ENCODE assay signal across 9 mouse cellular contexts in genomic region chr12:111769816-111770577, GRCm38 (mm10). TPM values are rescaled to one million over a fixed set of nuclear protein-coding genes. Genes with fewer than 3 reads are reported as not detected.
DNase-seq lines count a peak whose midpoint lies in the region; ATAC-seq and TF ChIP-seq lines count a peak whose summit lies in the region.
"Had no signal": no experiment of that assay in that cellular context is flagged by ENCODE, and none has a peak within 500 bp of the region (broad histone marks: within the 10 kb centered on the region; RNA-seq: fewer than 3 reads in every experiment).

No protein-coding gene starts in this region.

- peaks cover 31% of the 10 kb centered on the region for H3K36me3 ChIP-seq in forebrain, embryonic 13.5 days (ENCODE audit: poor library complexity, severe bottlenecking)
- H3K36me3 ChIP-seq in forebrain, embryonic 10.5 days (replicated peaks) = peaks cover 64% of the 10 kb centered on the region
- peaks cover 26% of the 10 kb centered on the region for H3K36me3 ChIP-seq in kidney, postnatal 0 days (ENCODE audit: insufficient read depth, low read length)
- peaks cover 31% of the 10 kb centered on the region for H3K36me3 ChIP-seq in forebrain, embryonic 14.5 days (ENCODE audit: control insufficient read depth, insufficient read depth, low read length)
- H3K36me3 ChIP-seq in midbrain, embryonic 13.5 days = peaks cover 31% of the 10 kb centered on the region
- peaks cover 18% of the 10 kb centered on the region for H3K36me3 ChIP-seq in thymus, adult 2 months (ENCODE audit: control insufficient read depth, insufficient read depth, low read length)

- H3K4me1 ChIP-seq in forebrain, embryonic 13.5 days = peaks cover 35% of the 10 kb centered on the region
- peaks cover 43% of the 10 kb centered on the region for H3K4me1 ChIP-seq in forebrain, embryonic 10.5 days
- H3K4me1 ChIP-seq in kidney, postnatal 0 days (replicated peaks; ENCODE audit: insufficient read depth, low read length) = peaks cover 19% of the 10 kb centered on the region; the same call in 1 of the 2 replicates
- H3K4me1 ChIP-seq in forebrain, embryonic 14.5 days (ENCODE audit: control insufficient read depth, insufficient read depth, low read length) = peaks cover 21% of the 10 kb centered on the region
- H3K4me1 ChIP-seq in midbrain, embryonic 13.5 days (replicated peaks) = peaks cover 48% of the 10 kb centered on the region
- H3K4me1 ChIP-seq in thymus, adult 2 months (replicated peaks; ENCODE audit: control insufficient read depth, insufficient read depth, low read length) = peaks cover 12% of the 10 kb centered on the region

- no peak for ATAC-seq in forebrain, embryonic 13.5 days
- ATAC-seq in kidney, postnatal 0 days (replicated peaks; ENCODE audit: low FRiP score, low read depth) = no peak
- ATAC-seq in forebrain, embryonic 14.5 days = 0 out of 2 replicates have a peak, but pooled peaks have one; percentile 18
- no peak for ATAC-seq in midbrain, embryonic 13.5 days

- DNase-seq in forebrain, embryonic 10.5 days (ENCODE audit: extremely low spot score, low spot score) = no peak
- peak; percentile 40 for DNase-seq in kidney, postnatal 0 days (ENCODE audit: low spot score)
- no peak for DNase-seq in kidney, postnatal 36 days
- peak; percentile 13 for DNase-seq in forebrain, embryonic 14.5 days (ENCODE audit: low spot score)
- no peak for DNase-seq in cerebellum, adult 8-10 months
- no peak for DNase-seq in thymus, adult 2 months
- DNase-seq: thymus, adult 18-20 months had no signal

- WGBS in forebrain, embryonic 13.5 days = 66% methylated on average over 7 of the region's 9 CpGs
- 82% methylated on average over 8 of the region's 9 CpGs for WGBS in forebrain, embryonic 10.5 days
- whole genome bisulfite sequencing in kidney, postnatal 0 days = 47% methylated on average over 9 of the region's 9 CpGs
- 67% methylated on average over 8 of the region's 9 CpGs for WGBS in forebrain, embryonic 14.5 days
- 64% methylated on average over 8 of the region's 9 CpGs for WGBS in midbrain, embryonic 13.5 days
- 89% methylated on average over 8 of the region's 9 CpGs for WGBS in thymus, adult 2 months

- H3K9me3 ChIP-seq in forebrain, embryonic 13.5 days (replicated peaks) = no peaks in the 10 kb centered on the region
- no peaks in the 10 kb centered on the region for H3K9me3 ChIP-seq in forebrain, embryonic 10.5 days
- H3K9me3 ChIP-seq in kidney, postnatal 0 days (replicated peaks; ENCODE audit: low read length) = no peaks in the 10 kb centered on the region
- no peaks in the 10 kb centered on the region for H3K9me3 ChIP-seq in forebrain, embryonic 14.5 days (replicated peaks; ENCODE audit: control insufficient read depth, low read length)
- H3K9me3 ChIP-seq in midbrain, embryonic 13.5 days = no peaks in the 10 kb centered on the region

- no peak for TF ChIP-seq POLR2A in thymus, adult 2 months (IDR thresholded peaks at IDR 0.05; ENCODE audit: control insufficient read depth, extremely low read depth, insufficient read depth, low read length, poor library complexity)

- peak overlapping the region; percentile 79 for H3K27ac ChIP-seq in forebrain, embryonic 13.5 days
- H3K27ac ChIP-seq in forebrain, embryonic 10.5 days = no peak overlapping the region
- peak overlapping the region; percentile 50; the same call in 1 of the 2 replicates for H3K27ac ChIP-seq in kidney, postnatal 0 days
- peak overlapping the region; percentile 76 for H3K27ac ChIP-seq in forebrain, embryonic 14.5 days (ENCODE audit: low read depth, low read length)
- peak overlapping the region; percentile 60 for H3K27ac ChIP-seq in midbrain, embryonic 13.5 days
- H3K27ac ChIP-seq in thymus, adult 2 months (ENCODE audit: control insufficient read depth, insufficient read depth, low read length) = no peak overlapping the region

- no peak for TF ChIP-seq CTCF in kidney, postnatal 0 days (IDR thresholded peaks at IDR 0.05; ENCODE audit: low read depth)
- no peak for TF ChIP-seq CTCF in thymus, adult 2 months (IDR thresholded peaks at IDR 0.05; ENCODE audit: borderline replicate concordance, control insufficient read depth, extremely low read depth, insufficient read depth, low read length, poor library complexity)

- H3K4me2 ChIP-seq in forebrain, embryonic 13.5 days = 0 out of 2 replicates have a peak overlapping the region, but pooled peaks have one; percentile 18
- H3K4me2 ChIP-seq in kidney, postnatal 0 days (ENCODE audit: low read length) = no peak overlapping the region
- H3K4me2 ChIP-seq in forebrain, embryonic 14.5 days (ENCODE audit: low read length) = no peak overlapping the region
- H3K4me2 ChIP-seq in midbrain, embryonic 13.5 days (replicated peaks) = peak overlapping the region; percentile 2; the same call in 1 of the 2 replicates

- no peak overlapping the region for H3K9ac ChIP-seq in forebrain, embryonic 13.5 days
- no peak overlapping the region for H3K9ac ChIP-seq in kidney, postnatal 0 days (ENCODE audit: low read depth, low read length)
- peak overlapping the region; percentile 13; the same call in 1 of the 2 replicates for H3K9ac ChIP-seq in forebrain, embryonic 14.5 days (ENCODE audit: low read length)
- H3K9ac ChIP-seq in midbrain, embryonic 13.5 days (replicated peaks) = no peak overlapping the region; the same call in 1 of the 2 replicates

- H3K27me3 ChIP-seq in forebrain, embryonic 13.5 days = no peaks in the 10 kb centered on the region
- no peaks in the 10 kb centered on the region for H3K27me3 ChIP-seq in forebrain, embryonic 10.5 days (ENCODE audit: poor library complexity, severe bottlenecking)
- no peaks in the 10 kb centered on the region for H3K27me3 ChIP-seq in kidney, postnatal 0 days (ENCODE audit: insufficient read depth, low read length)
- H3K27me3 ChIP-seq in forebrain, embryonic 14.5 days (replicated peaks; ENCODE audit: control insufficient read depth, insufficient read depth, low read length) = no peaks in the 10 kb centered on the region
- H3K27me3 ChIP-seq in midbrain, embryonic 13.5 days = no peaks in the 10 kb centered on the region
- no peaks in the 10 kb centered on the region for H3K27me3 ChIP-seq in thymus, adult 2 months (ENCODE audit: control insufficient read depth, insufficient read depth, low read length)

- no peak overlapping the region for H3K4me3 ChIP-seq in forebrain, embryonic 13.5 days
- no peak overlapping the region for H3K4me3 ChIP-seq in forebrain, embryonic 10.5 days
- no peak overlapping the region for H3K4me3 ChIP-seq in kidney, postnatal 0 days (replicated peaks; ENCODE audit: low read depth, low read length)
- no peak overlapping the region for H3K4me3 ChIP-seq in forebrain, embryonic 14.5 days (ENCODE audit: low read depth, low read length)
- no peak overlapping the region for H3K4me3 ChIP-seq in midbrain, embryonic 13.5 days (replicated peaks)
- H3K4me3 ChIP-seq in thymus, adult 2 months (ENCODE audit: control insufficient read depth, insufficient read depth, low read length) = no peak overlapping the region

RNA-seq across cellular contexts. Expression of gene Klc1, which starts 11.3 kb away (rescaled TPM):
- 319 and 339 TPM in 2 replicates for polyA plus RNA-seq in forebrain, embryonic 13.5 days (2015; fragmentation: Nextera tagmentation; extraction: Ambion mirVana)
- polyA plus RNA-seq in forebrain, embryonic 10.5 days (2016; fragmentation: Nextera tagmentation; extraction: Ambion mirVana) = 137 and 141 TPM in 2 replicates
- polyA plus RNA-seq in kidney, postnatal 0 days (2015; fragmentation: Nextera tagmentation; extraction: Ambion mirVana) = 52.6 and 61.3 TPM in 2 replicates
- polyA plus RNA-seq in forebrain, embryonic 14.5 days (2014; fragmentation: Nextera tagmentation; extraction: Ambion mirVana) = 391 and 464 TPM in 2 replicates
- 545 and 546 TPM in 2 replicates for polyA plus RNA-seq in midbrain, embryonic 13.5 days (2015; fragmentation: Nextera tagmentation; extraction: Ambion mirVana)
- 79.5 and 85.0 TPM in 2 replicates for polyA plus RNA-seq in thymus, adult 2 months (2012; rRNA removed)

RNA-seq across cellular contexts. Expression of gene Xrcc3, which starts 43.7 kb away (rescaled TPM):
- polyA plus RNA-seq in forebrain, embryonic 13.5 days (2015; fragmentation: Nextera tagmentation; extraction: Ambion mirVana) = 5.5 and 6.6 TPM in 2 replicates
- polyA plus RNA-seq in forebrain, embryonic 10.5 days (2016; fragmentation: Nextera tagmentation; extraction: Ambion mirVana) = 16.7 and 21.5 TPM in 2 replicates
- 6.3 and 6.9 TPM in 2 replicates for polyA plus RNA-seq in kidney, postnatal 0 days (2015; fragmentation: Nextera tagmentation; extraction: Ambion mirVana)
- polyA plus RNA-seq in forebrain, embryonic 14.5 days (2014; fragmentation: Nextera tagmentation; extraction: Ambion mirVana) = 3.0 and 3.7 TPM in 2 replicates
- 3.9 and 4.4 TPM in 2 replicates for polyA plus RNA-seq in midbrain, embryonic 13.5 days (2015; fragmentation: Nextera tagmentation; extraction: Ambion mirVana)
- 22.1 and 29.0 TPM in 2 replicates for polyA plus RNA-seq in thymus, adult 2 months (2012; rRNA removed)

RNA-seq across cellular contexts. Expression of gene Zfyve21, which starts 44.0 kb away (rescaled TPM):
- polyA plus RNA-seq in forebrain, embryonic 13.5 days (2015; fragmentation: Nextera tagmentation; extraction: Ambion mirVana) = 42.4 and 45.6 TPM in 2 replicates
- polyA plus RNA-seq in forebrain, embryonic 10.5 days (2016; fragmentation: Nextera tagmentation; extraction: Ambion mirVana) = 68.2 and 69.3 TPM in 2 replicates
- 117 and 118 TPM in 2 replicates for polyA plus RNA-seq in kidney, postnatal 0 days (2015; fragmentation: Nextera tagmentation; extraction: Ambion mirVana)
- polyA plus RNA-seq in forebrain, embryonic 14.5 days (2014; fragmentation: Nextera tagmentation; extraction: Ambion mirVana) = 43.0 and 45.0 TPM in 2 replicates
- polyA plus RNA-seq in midbrain, embryonic 13.5 days (2015; fragmentation: Nextera tagmentation; extraction: Ambion mirVana) = 34.7 and 36.6 TPM in 2 replicates
- 36.6 and 46.4 TPM in 2 replicates for polyA plus RNA-seq in thymus, adult 2 months (2012; rRNA removed)

RNA-seq across cellular contexts. Expression of gene Apopt1, which starts 56.9 kb away (rescaled TPM):
- polyA plus RNA-seq in forebrain, embryonic 13.5 days (2015; fragmentation: Nextera tagmentation; extraction: Ambion mirVana) = 52.6 and 56.2 TPM in 2 replicates
- polyA plus RNA-seq in forebrain, embryonic 10.5 days (2016; fragmentation: Nextera tagmentation; extraction: Ambion mirVana) = 57.9 and 62.6 TPM in 2 replicates
- polyA plus RNA-seq in kidney, postnatal 0 days (2015; fragmentation: Nextera tagmentation; extraction: Ambion mirVana) = 57.8 and 61.4 TPM in 2 replicates
- polyA plus RNA-seq in forebrain, embryonic 14.5 days (2014; fragmentation: Nextera tagmentation; extraction: Ambion mirVana) = 47.1 and 50.8 TPM in 2 replicates
- 59.5 and 59.6 TPM in 2 replicates for polyA plus RNA-seq in midbrain, embryonic 13.5 days (2015; fragmentation: Nextera tagmentation; extraction: Ambion mirVana)
- 32.3 and 38.8 TPM in 2 replicates for polyA plus RNA-seq in thymus, adult 2 months (2012; rRNA removed)

RNA-seq across cellular contexts. Expression of gene Bag5, which starts 56.9 kb away (rescaled TPM):
- 62.1 and 62.8 TPM in 2 replicates for polyA plus RNA-seq in forebrain, embryonic 13.5 days (2015; fragmentation: Nextera tagmentation; extraction: Ambion mirVana)
- 56.5 and 57.5 TPM in 2 replicates for polyA plus RNA-seq in forebrain, embryonic 10.5 days (2016; fragmentation: Nextera tagmentation; extraction: Ambion mirVana)
- polyA plus RNA-seq in kidney, postnatal 0 days (2015; fragmentation: Nextera tagmentation; extraction: Ambion mirVana) = 45.7 and 48.9 TPM in 2 replicates
- 60.4 and 65.8 TPM in 2 replicates for polyA plus RNA-seq in forebrain, embryonic 14.5 days (2014; fragmentation: Nextera tagmentation; extraction: Ambion mirVana)
- 63.9 and 68.2 TPM in 2 replicates for polyA plus RNA-seq in midbrain, embryonic 13.5 days (2015; fragmentation: Nextera tagmentation; extraction: Ambion mirVana)
- 12.8 and 16.6 TPM in 2 replicates for polyA plus RNA-seq in thymus, adult 2 months (2012; rRNA removed)

Comparison
In these comparisons a context has a peak if more than half of its experiments do, and no peak if none do; other contexts are left out.
1. H3K27ac ChIP-seq: peak in forebrain, embryonic 13.5 days (single experiment), kidney, postnatal 0 days (single experiment), forebrain, embryonic 14.5 days (single experiment) and midbrain, embryonic 13.5 days (single experiment); none in forebrain, embryonic 10.5 days (single experiment) and thymus, adult 2 months (single experiment).
2. H3K4me2 ChIP-seq: peak in forebrain, embryonic 13.5 days (single experiment) and midbrain, embryonic 13.5 days (single experiment); none in kidney, postnatal 0 days (single experiment) and forebrain, embryonic 14.5 days (single experiment).
3. DNase-seq: peak in kidney, postnatal 0 days (single experiment) and forebrain, embryonic 14.5 days (single experiment); none in forebrain, embryonic 10.5 days (single experiment), kidney, postnatal 36 days (0 of 2), cerebellum, adult 8-10 months (single experiment) and thymus, adult 2 months (single experiment).